Comparison of ENCODE assay signal across 16 mouse cellular contexts in genomic region chr2:163613206-163613605, GRCm38 (mm10).
"Had no signal": no experiment of that assay in that cellular context is flagged by ENCODE, and none has a peak within 500 bp of the region (broad histone marks: within the 10 kb centered on the region; RNA-seq: fewer than 3 reads in every experiment).

No protein-coding gene starts in this region.

- H3K4me1 ChIP-seq: midbrain, embryonic 13.5 days; midbrain, embryonic 15.5 days; neural tube, embryonic 12.5 days; stomach, embryonic 15.5 days had no signal

- H3K9ac ChIP-seq: liver, embryonic 14.5 days; lung, embryonic 14.5 days; midbrain, embryonic 13.5 days; midbrain, embryonic 15.5 days; neural tube, embryonic 12.5 days; stomach, embryonic 15.5 days had no signal

- H3K27me3 ChIP-seq: megakaryocyte, embryonic 14.5 days; midbrain, embryonic 13.5 days; midbrain, embryonic 15.5 days; neural tube, embryonic 12.5 days; stomach, embryonic 15.5 days had no signal

- H3K27ac ChIP-seq: liver, embryonic 14.5 days; macrophage; midbrain, embryonic 13.5 days; midbrain, embryonic 15.5 days; neural tube, embryonic 12.5 days; stomach, embryonic 15.5 days; stomach, postnatal 0 days had no signal

- DNase-seq: lung, adult 18-20 months; lung, embryonic 14.5 days; lung, postnatal 14 days; lung, postnatal 36 days; right cerebral cortex, postnatal 14 days; thymus, adult 2 months; thymus, postnatal 25 days; thymus, postnatal 4 days had no signal

- H3K9me3 ChIP-seq: megakaryocyte, embryonic 14.5 days; midbrain, embryonic 13.5 days; midbrain, embryonic 15.5 days; neural tube, embryonic 12.5 days; stomach, embryonic 15.5 days had no signal

- H3K4me3 ChIP-seq: megakaryocyte, embryonic 14.5 days; midbrain, embryonic 13.5 days; midbrain, embryonic 15.5 days; neural tube, embryonic 12.5 days; stomach, embryonic 15.5 days had no signal

- H3K4me2 ChIP-seq: lung, embryonic 14.5 days; midbrain, embryonic 13.5 days; midbrain, embryonic 15.5 days; neural tube, embryonic 12.5 days; stomach, embryonic 15.5 days had no signal
